Mouse (Mus musculus) thymus, postnatal 4 days (tissue): ENCODE data around the gene Plekha7.
"Not testable (repeated sequence)": the region's sequence is repeated elsewhere in the genome, so short reads cannot be mapped to it uniquely, and the experiment has no call there.

ENCODE experiments used
- DNase-seq: peaks from one replicate; pipeline ENCODE4 v3.0.0; 2021

The Plekha7 gene

GRCm38 (mm10) chr7:116123597-116123985 lies 184.6 kb downstream of the Plekha7 start:
- DNase-seq = no peak

- no peak for DNase-seq
Observed at GRCm38 (mm10) chr7:116122981-116123596, 185.1 kb downstream of the Plekha7 start.

- DNase-seq = no peak
Observed at GRCm38 (mm10) chr7:116121202-116121601, 187.0 kb downstream of the Plekha7 start.

GRCm38 (mm10) chr7:116120737-116121136 lies 187.4 kb downstream of the Plekha7 start:
- DNase-seq = no peak

- no peak for DNase-seq
Observed at GRCm38 (mm10) chr7:116119306-116119857, 188.8 kb downstream of the Plekha7 start.

GRCm38 (mm10) chr7:116115991-116116390 lies 192.2 kb downstream of the Plekha7 start:
- no peak for DNase-seq

GRCm38 (mm10) chr7:116115216-116115930 lies 192.8 kb downstream of the Plekha7 start:
- no peak for DNase-seq

- no peak for DNase-seq
Observed at GRCm38 (mm10) chr7:116111546-116111945, 196.6 kb downstream of the Plekha7 start.

- DNase-seq = no peak
Observed at GRCm38 (mm10) chr7:116110661-116111060, 197.5 kb downstream of the Plekha7 start.

GRCm38 (mm10) chr7:116103091-116103490 lies 205.1 kb downstream of the Plekha7 start:
- DNase-seq = no peak

GRCm38 (mm10) chr7:116099952-116100528 lies 208.1 kb downstream of the Plekha7 start:
- no peak for DNase-seq

- DNase-seq = no peak
Observed at GRCm38 (mm10) chr7:116093466-116093850, 214.7 kb downstream of the Plekha7 start.

GRCm38 (mm10) chr7:116092710-116093465 lies 215.3 kb downstream of the Plekha7 start:
- DNase-seq = peak; percentile 91

- not testable (repeated sequence) for DNase-seq
Observed at GRCm38 (mm10) chr7:116084366-116084765, 223.8 kb downstream of the Plekha7 start, which contains the start of gene Gm4353. Gm4353 (minus strand) TSS chr7:116084635.
